In genomic region chr11:95988533-95988932, GRCm38 (mm10) we compare ENCODE assay signal across 9 mouse cellular contexts. TPM values are rescaled to one million over a fixed set of nuclear protein-coding genes. Genes with fewer than 3 reads are reported as not detected.
DNase-seq lines count a peak whose midpoint lies in the region; ATAC-seq lines count a peak whose summit lies in the region.
"Had no signal": no experiment of that assay in that cellular context is flagged by ENCODE, and none has a peak within 500 bp of the region (broad histone marks: within the 10 kb centered on the region; RNA-seq: fewer than 3 reads in every experiment).

No protein-coding gene starts in this region.

- no peak overlapping the region for H3K9ac ChIP-seq in hindbrain, embryonic 11.5 days (ENCODE audit: low read depth, low read length)
- peak overlapping the region; percentile 40; the same call in 1 of the 2 replicates for H3K9ac ChIP-seq in embryonic facial prominence, embryonic 13.5 days
- peak overlapping the region; percentile 73 for H3K9ac ChIP-seq in heart, embryonic 13.5 days
- 0 out of 2 replicates have a peak overlapping the region, but pooled peaks have one; percentile 9 for H3K9ac ChIP-seq in kidney, embryonic 16.5 days (replicated peaks; ENCODE audit: low read length)
- no peak overlapping the region for H3K9ac ChIP-seq in lung, embryonic 16.5 days (ENCODE audit: low read length)

- H3K9me3 ChIP-seq in hindbrain, embryonic 10.5 days, result no peaks in the 10 kb centered on the region
- H3K9me3 ChIP-seq in hindbrain, embryonic 11.5 days (ENCODE audit: control insufficient read depth, low read length), result no peaks in the 10 kb centered on the region
- H3K9me3 ChIP-seq in embryonic facial prominence, embryonic 13.5 days, result no peaks in the 10 kb centered on the region
- no peaks in the 10 kb centered on the region for H3K9me3 ChIP-seq in heart, embryonic 13.5 days
- H3K9me3 ChIP-seq in kidney, embryonic 16.5 days (ENCODE audit: low read length), result no peaks in the 10 kb centered on the region
- H3K9me3 ChIP-seq in lung, embryonic 16.5 days (ENCODE audit: control insufficient read depth, low read length), result no peaks in the 10 kb centered on the region

- H3K4me2 ChIP-seq in hindbrain, embryonic 11.5 days (replicated peaks; ENCODE audit: low read depth, low read length), result no peak overlapping the region
- peak overlapping the region; percentile 34 for H3K4me2 ChIP-seq in embryonic facial prominence, embryonic 13.5 days
- H3K4me2 ChIP-seq in heart, embryonic 13.5 days, result peak overlapping the region; percentile 38
- H3K4me2 ChIP-seq in kidney, embryonic 16.5 days (replicated peaks; ENCODE audit: low read depth, low read length), result 0 out of 2 replicates have a peak overlapping the region, but pooled peaks have one; percentile 11
- peak overlapping the region; percentile 30; the same call in 1 of the 2 replicates for H3K4me2 ChIP-seq in lung, embryonic 16.5 days (ENCODE audit: low read depth, low read length)

- WGBS in hindbrain, embryonic 10.5 days, result 84% methylated on average over 9 of the region's 9 CpGs
- 82% methylated on average over 9 of the region's 9 CpGs for WGBS in hindbrain, embryonic 11.5 days
- 39% methylated on average over 9 of the region's 9 CpGs for WGBS in embryonic facial prominence, embryonic 13.5 days
- 23% methylated on average over 9 of the region's 9 CpGs for WGBS in heart, embryonic 13.5 days
- WGBS in kidney, embryonic 16.5 days, result 38% methylated on average over 9 of the region's 9 CpGs
- 21% methylated on average over 9 of the region's 9 CpGs for WGBS in lung, embryonic 16.5 days

- H3K4me1 ChIP-seq in hindbrain, embryonic 10.5 days (replicated peaks), result peaks cover 80% of the 10 kb centered on the region
- peaks cover 18% of the 10 kb centered on the region for H3K4me1 ChIP-seq in hindbrain, embryonic 11.5 days (replicated peaks; ENCODE audit: control insufficient read depth, insufficient read depth, low read length)
- peaks cover 75% of the 10 kb centered on the region for H3K4me1 ChIP-seq in embryonic facial prominence, embryonic 13.5 days
- H3K4me1 ChIP-seq in heart, embryonic 13.5 days, result peaks cover 80% of the 10 kb centered on the region
- H3K4me1 ChIP-seq in kidney, embryonic 16.5 days (ENCODE audit: insufficient read depth, low read length), result peaks cover 61% of the 10 kb centered on the region
- peaks cover 61% of the 10 kb centered on the region for H3K4me1 ChIP-seq in lung, embryonic 16.5 days (replicated peaks; ENCODE audit: control insufficient read depth, insufficient read depth, low read length)

- peaks cover 58% of the 10 kb centered on the region for H3K36me3 ChIP-seq in hindbrain, embryonic 10.5 days
- H3K36me3 ChIP-seq in hindbrain, embryonic 11.5 days (ENCODE audit: control insufficient read depth, insufficient read depth, low read length), result no peaks in the 10 kb centered on the region
- peaks cover 6% of the 10 kb centered on the region; the same call in 1 of the 2 replicates for H3K36me3 ChIP-seq in embryonic facial prominence, embryonic 13.5 days
- H3K36me3 ChIP-seq in heart, embryonic 13.5 days, result peaks cover 7% of the 10 kb centered on the region; the same call in 1 of the 2 replicates
- H3K36me3 ChIP-seq in kidney, embryonic 16.5 days (ENCODE audit: insufficient read depth, low read length), result no peaks in the 10 kb centered on the region
- no peaks in the 10 kb centered on the region for H3K36me3 ChIP-seq in lung, embryonic 16.5 days (ENCODE audit: control insufficient read depth, insufficient read depth, low read length)

- ATAC-seq in hindbrain, embryonic 11.5 days (ENCODE audit: low FRiP score), result no peak
- ATAC-seq in embryonic facial prominence, embryonic 13.5 days (ENCODE audit: insufficient number of reproducible peaks, insufficient read depth, low FRiP score, low TSS enrichment, low read depth), result 0 out of 2 replicates have a peak, but pooled peaks have one; percentile 44
- ATAC-seq in heart, embryonic 13.5 days (ENCODE audit: extremely low read depth, insufficient number of reproducible peaks, low FRiP score, low TSS enrichment), result no peak
- ATAC-seq in kidney, embryonic 16.5 days (ENCODE audit: low FRiP score, low TSS enrichment), result no peak
- ATAC-seq in lung, embryonic 16.5 days (ENCODE audit: low read depth), result peak; percentile 72

- peak overlapping the region; percentile 70; the same call in 1 of the 2 replicates for H3K27ac ChIP-seq in hindbrain, embryonic 10.5 days
- no peak overlapping the region; the same call in 1 of the 2 replicates for H3K27ac ChIP-seq in hindbrain, embryonic 11.5 days (ENCODE audit: low read depth, low read length)
- peak overlapping the region; percentile 95 for H3K27ac ChIP-seq in embryonic facial prominence, embryonic 13.5 days
- peak overlapping the region; percentile 81 for H3K27ac ChIP-seq in heart, embryonic 13.5 days (replicated peaks)
- peak overlapping the region; percentile 98 for H3K27ac ChIP-seq in kidney, embryonic 16.5 days (ENCODE audit: low read length)
- peak overlapping the region; percentile 85 for H3K27ac ChIP-seq in lung, embryonic 16.5 days (ENCODE audit: low read length)

- DNase-seq in hindbrain, embryonic 10.5 days (ENCODE audit: low spot score), result no peak
- DNase-seq in hindbrain, embryonic 11.5 days (ENCODE audit: low spot score), result no peak
- peak; percentile 52 for DNase-seq in testis, postnatal 14 days (ENCODE audit: low spot score)
- DNase-seq in left cerebral cortex, postnatal 36 days (ENCODE audit: low spot score in 2 of 2), result no peak

- peak overlapping the region; percentile 6; the same call in 1 of the 2 replicates for H3K4me3 ChIP-seq in hindbrain, embryonic 10.5 days
- no peak overlapping the region for H3K4me3 ChIP-seq in hindbrain, embryonic 11.5 days (ENCODE audit: low read depth, low read length)
- no peak overlapping the region for H3K4me3 ChIP-seq in embryonic facial prominence, embryonic 13.5 days
- H3K4me3 ChIP-seq in heart, embryonic 13.5 days, result no peak overlapping the region
- no peak overlapping the region for H3K4me3 ChIP-seq in kidney, embryonic 16.5 days (ENCODE audit: low read length)
- H3K4me3 ChIP-seq in lung, embryonic 16.5 days (ENCODE audit: low read length), result no peak overlapping the region

- H3K27me3 ChIP-seq in hindbrain, embryonic 10.5 days (ENCODE audit: insufficient read depth, poor library complexity, severe bottlenecking), result no peaks in the 10 kb centered on the region
- no peaks in the 10 kb centered on the region for H3K27me3 ChIP-seq in hindbrain, embryonic 11.5 days (ENCODE audit: control insufficient read depth, insufficient read depth, low read length)
- H3K27me3 ChIP-seq in embryonic facial prominence, embryonic 13.5 days, result no peaks in the 10 kb centered on the region
- H3K27me3 ChIP-seq in heart, embryonic 13.5 days (replicated peaks), result no peaks in the 10 kb centered on the region
- no peaks in the 10 kb centered on the region for H3K27me3 ChIP-seq in kidney, embryonic 16.5 days (ENCODE audit: insufficient read depth, low read length)
- no peaks in the 10 kb centered on the region for H3K27me3 ChIP-seq in lung, embryonic 16.5 days (ENCODE audit: control insufficient read depth, insufficient read depth, low read depth, low read length)

- intact Hi-C loops in left cerebral cortex, postnatal 36 days (cut with DNase I), result no loop called here

RNA-seq across cellular contexts. Expression of gene Igf2bp1, which starts 17.2 kb away (rescaled TPM):
- 167 and 186 TPM in 2 replicates for polyA plus RNA-seq in hindbrain, embryonic 10.5 days (2016; fragmentation: Nextera tagmentation; extraction: Ambion mirVana)
- polyA plus RNA-seq in hindbrain, embryonic 11.5 days (2014; fragmentation: Nextera tagmentation; extraction: Ambion mirVana), result 80.6 and 83.9 TPM in 2 replicates
- 52.6 and 65.4 TPM in 2 replicates for polyA plus RNA-seq in embryonic facial prominence, embryonic 13.5 days (2015; fragmentation: Nextera tagmentation; extraction: Ambion mirVana)
- polyA plus RNA-seq in heart, embryonic 13.5 days (2015; fragmentation: Nextera tagmentation; extraction: Ambion mirVana), result 39.3 and 42.0 TPM in 2 replicates
- polyA plus RNA-seq in kidney, embryonic 16.5 days (2015; fragmentation: Nextera tagmentation; extraction: Ambion mirVana), result 57.2 and 62.5 TPM in 2 replicates
- 31.0 and 36.2 TPM in 2 replicates for polyA plus RNA-seq in lung, embryonic 16.5 days (2015; fragmentation: Nextera tagmentation; extraction: Ambion mirVana)
- under 1 TPM in 1 of 2 experiments, not detected in 1; 0.27 TPM for total RNA-seq in left cerebral cortex, postnatal 36 days (2021)

RNA-seq across cellular contexts. Expression of gene Gip, which starts 35.8 kb away (rescaled TPM):
- not detected in 2 replicates for polyA plus RNA-seq in hindbrain, embryonic 10.5 days (2016; fragmentation: Nextera tagmentation; extraction: Ambion mirVana)
- not detected in 2 replicates for polyA plus RNA-seq in hindbrain, embryonic 11.5 days (2014; fragmentation: Nextera tagmentation; extraction: Ambion mirVana)
- polyA plus RNA-seq in embryonic facial prominence, embryonic 13.5 days (2015; fragmentation: Nextera tagmentation; extraction: Ambion mirVana), result not detected in 2 replicates
- polyA plus RNA-seq in heart, embryonic 13.5 days (2015; fragmentation: Nextera tagmentation; extraction: Ambion mirVana), result not detected in 2 replicates
- not detected in 2 replicates for polyA plus RNA-seq in kidney, embryonic 16.5 days (2015; fragmentation: Nextera tagmentation; extraction: Ambion mirVana)
- not detected in 2 replicates for polyA plus RNA-seq in lung, embryonic 16.5 days (2015; fragmentation: Nextera tagmentation; extraction: Ambion mirVana)
- not detected for total RNA-seq in left cerebral cortex, postnatal 36 days (2021)
- polyA plus RNA-seq: neural tube, embryonic 14.5 days had no signal

RNA-seq across cellular contexts. Expression of gene Snf8, which starts 46.2 kb away (rescaled TPM):
- 118 and 126 TPM in 2 replicates for polyA plus RNA-seq in hindbrain, embryonic 10.5 days (2016; fragmentation: Nextera tagmentation; extraction: Ambion mirVana)
- polyA plus RNA-seq in hindbrain, embryonic 11.5 days (2014; fragmentation: Nextera tagmentation; extraction: Ambion mirVana), result 47.3 and 48.8 TPM in 2 replicates
- polyA plus RNA-seq in embryonic facial prominence, embryonic 13.5 days (2015; fragmentation: Nextera tagmentation; extraction: Ambion mirVana), result 95.5 and 107 TPM in 2 replicates
- 68.3 and 74.7 TPM in 2 replicates for polyA plus RNA-seq in heart, embryonic 13.5 days (2015; fragmentation: Nextera tagmentation; extraction: Ambion mirVana)
- 93.1 and 96.0 TPM in 2 replicates for polyA plus RNA-seq in kidney, embryonic 16.5 days (2015; fragmentation: Nextera tagmentation; extraction: Ambion mirVana)
- 84.3 and 92.0 TPM in 2 replicates for polyA plus RNA-seq in lung, embryonic 16.5 days (2015; fragmentation: Nextera tagmentation; extraction: Ambion mirVana)
- total RNA-seq in left cerebral cortex, postnatal 36 days (2021), result 100 to 1,000 TPM in 1 of 2 experiments, 10 to 100 TPM in 1; 99.2 to 113 TPM

Comparison
In these comparisons a context has a peak if more than half of its experiments do, and no peak if none do; other contexts are left out.
1. ATAC-seq: peak in embryonic facial prominence, embryonic 13.5 days (single experiment) and lung, embryonic 16.5 days (single experiment); none in hindbrain, embryonic 11.5 days (single experiment), heart, embryonic 13.5 days (single experiment) and kidney, embryonic 16.5 days (single experiment).
2. H3K9ac ChIP-seq: peak in embryonic facial prominence, embryonic 13.5 days (single experiment), heart, embryonic 13.5 days (single experiment) and kidney, embryonic 16.5 days (single experiment); none in hindbrain, embryonic 11.5 days (single experiment) and lung, embryonic 16.5 days (single experiment).